Mouse (Mus musculus): ENCODE results near the gene Adamts16. TPM values are rescaled to one million over a fixed set of nuclear protein-coding genes. Genes with fewer than 3 reads are reported as not detected.

The Adamts16 gene
- polyA plus RNA-seq, 1 experiment from 2014 or later: 1.5 TPM

DNA sequence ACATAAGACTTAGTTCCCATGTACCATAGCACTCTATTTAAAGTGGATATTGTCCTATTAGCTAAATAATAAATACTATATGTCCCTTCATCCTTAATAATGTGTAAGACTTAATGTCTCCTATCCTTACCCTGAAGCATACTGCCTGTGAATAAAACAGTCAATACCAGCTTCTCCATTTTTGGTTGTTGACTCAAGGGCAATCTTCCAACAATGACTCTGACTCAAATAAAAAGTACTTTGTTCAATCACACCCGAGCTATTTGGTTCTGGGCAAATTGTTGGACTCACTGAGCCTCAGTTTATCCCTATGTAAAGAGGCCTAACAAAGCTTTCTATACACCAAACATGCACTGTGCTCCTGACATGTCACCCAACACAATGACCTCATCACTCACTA is 51.8 kb downstream of the Adamts16 start:
- no peak for ATAC-seq (replicated peaks; ENCODE audit: low FRiP score, low TSS enrichment, low read depth)
- no peaks in the 10 kb centered on the region for H3K27me3 ChIP-seq (replicated peaks; ENCODE audit: control insufficient read depth, insufficient read depth, low read length)
- no peak overlapping the region for H3K4me3 ChIP-seq (ENCODE audit: low read depth, low read length)
- H3K9me3 ChIP-seq (ENCODE audit: control insufficient read depth, low read length): no peaks in the 10 kb centered on the region
- WGBS: 59% methylated on average over 1 of the region's 1 CpGs
- H3K4me1 ChIP-seq (replicated peaks; ENCODE audit: control insufficient read depth, insufficient read depth, low read length): 0 out of 2 replicates have a peak, but pooled peaks cover 4% of the 10 kb centered on the region
- H3K36me3 ChIP-seq (ENCODE audit: control insufficient read depth, insufficient read depth, low read length): no peaks in the 10 kb centered on the region
- DNase-seq (ENCODE audit: low spot score): no peak
- H3K9ac ChIP-seq (ENCODE audit: low read length): no peak overlapping the region
- no peak overlapping the region for H3K4me2 ChIP-seq (ENCODE audit: low read length)
- H3K27ac ChIP-seq (ENCODE audit: low read depth): no peak overlapping the region

DNA sequence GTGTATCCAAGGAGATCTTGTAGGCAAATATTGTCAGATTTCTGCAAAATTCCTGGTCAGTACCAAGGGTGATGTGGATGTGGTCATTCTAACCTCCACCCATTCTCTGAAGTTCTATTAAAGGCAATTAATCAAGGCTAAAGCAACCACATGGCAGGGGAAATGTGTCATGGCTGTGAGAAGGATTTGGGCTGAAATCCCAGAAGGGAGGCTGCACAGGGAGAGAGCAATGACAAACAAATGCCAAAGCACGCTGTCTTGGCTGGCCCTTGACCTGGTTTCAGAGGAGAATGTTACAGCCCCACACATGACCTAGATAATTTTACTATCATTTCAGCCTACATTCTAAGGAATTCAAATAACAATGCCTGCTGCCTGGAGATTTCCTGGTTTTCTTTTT is 52.6 kb downstream of the Adamts16 start:
- H3K9ac ChIP-seq (ENCODE audit: low read length): no peak overlapping the region
- no peaks in the 10 kb centered on the region for H3K4me1 ChIP-seq (replicated peaks; ENCODE audit: control insufficient read depth, insufficient read depth, low read length)
- no peaks in the 10 kb centered on the region for H3K36me3 ChIP-seq (ENCODE audit: control insufficient read depth, insufficient read depth, low read length)
- DNase-seq (ENCODE audit: low spot score) (no peak), ATAC-seq (replicated peaks; ENCODE audit: low FRiP score, low TSS enrichment, low read depth) (no peak)
- H3K9me3 ChIP-seq (ENCODE audit: control insufficient read depth, low read length): no peaks in the 10 kb centered on the region
- H3K4me3 ChIP-seq (ENCODE audit: low read depth, low read length): no peak overlapping the region
- no peak overlapping the region for H3K4me2 ChIP-seq (ENCODE audit: low read length)
- WGBS: 60% methylated on average over 1 of the region's 1 CpGs
- H3K27ac ChIP-seq (ENCODE audit: low read depth): no peak overlapping the region
- no peaks in the 10 kb centered on the region for H3K27me3 ChIP-seq (replicated peaks; ENCODE audit: control insufficient read depth, insufficient read depth, low read length)

DNA sequence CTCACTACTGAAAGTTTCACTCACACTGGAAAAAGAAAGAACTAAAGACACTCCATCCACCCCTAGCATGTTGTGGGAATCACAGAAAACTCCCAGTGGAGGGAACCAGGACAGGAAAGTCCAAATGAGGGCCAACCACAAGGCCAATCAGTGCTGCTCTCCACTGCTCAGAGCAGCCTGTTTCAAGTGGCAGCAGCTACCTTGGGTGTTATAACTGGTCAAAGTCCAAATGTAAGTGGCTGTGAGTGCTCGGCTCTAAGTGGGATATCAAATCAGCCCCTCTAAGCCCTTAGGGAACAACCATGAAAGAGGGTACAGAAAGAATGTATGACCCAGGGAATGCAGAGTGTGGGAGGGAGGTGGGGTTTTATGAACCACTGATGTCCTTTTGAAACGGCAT is 56.5 kb downstream of the Adamts16 start:
- Histone ChIP-seq H3K9me3 (ENCODE audit: control insufficient read depth, low read length) (no peaks in the 10 kb centered on the region), H3K4me3 (ENCODE audit: low read depth, low read length) (no peak overlapping the region), H3K4me1 (replicated peaks; ENCODE audit: control insufficient read depth, insufficient read depth, low read length) (peaks cover 2% of the 10 kb centered on the region; the same call in 1 of the 2 replicates), H3K27me3 (replicated peaks; ENCODE audit: control insufficient read depth, insufficient read depth, low read length) (no peaks in the 10 kb centered on the region), H3K36me3 (ENCODE audit: control insufficient read depth, insufficient read depth, low read length) (no peaks in the 10 kb centered on the region), H3K4me2 (ENCODE audit: low read length) (no peak overlapping the region), H3K9ac (ENCODE audit: low read length) (no peak overlapping the region), H3K27ac (ENCODE audit: low read depth) (no peak overlapping the region)
- no peak for ATAC-seq (replicated peaks; ENCODE audit: low FRiP score, low TSS enrichment, low read depth)
- 80% methylated on average over 2 of the region's 2 CpGs for WGBS
- no peak for DNase-seq (ENCODE audit: low spot score)

DNA sequence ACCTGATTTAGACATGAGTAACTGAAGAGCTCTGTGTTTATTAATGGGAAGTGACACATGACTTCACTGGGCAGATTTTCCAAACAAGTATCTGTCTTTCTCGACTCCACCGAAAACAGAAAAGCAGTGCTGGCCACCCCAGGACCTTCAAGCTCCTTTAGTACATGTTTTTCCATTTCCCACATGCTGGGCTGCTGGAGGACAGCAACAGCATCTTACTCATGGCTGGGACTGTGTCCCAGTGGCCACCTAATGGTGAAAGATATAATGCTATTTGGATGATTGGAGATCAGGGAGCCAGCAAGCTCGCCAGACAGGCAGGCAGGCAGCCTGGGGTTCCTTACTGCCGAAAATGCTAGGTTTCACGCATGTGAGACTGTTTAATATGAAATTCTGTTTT is 57.5 kb downstream of the Adamts16 start:
- Histone ChIP-seq H3K9ac (ENCODE audit: low read length) (no peak overlapping the region), H3K4me2 (ENCODE audit: low read length) (no peak overlapping the region), H3K9me3 (ENCODE audit: control insufficient read depth, low read length) (no peaks in the 10 kb centered on the region), H3K36me3 (ENCODE audit: control insufficient read depth, insufficient read depth, low read length) (no peaks in the 10 kb centered on the region), H3K27ac (ENCODE audit: low read depth) (no peak overlapping the region), H3K4me1 (replicated peaks; ENCODE audit: control insufficient read depth, insufficient read depth, low read length) (peaks cover 9% of the 10 kb centered on the region), H3K4me3 (ENCODE audit: low read depth, low read length) (no peak overlapping the region), H3K27me3 (replicated peaks; ENCODE audit: control insufficient read depth, insufficient read depth, low read length) (no peaks in the 10 kb centered on the region)
- WGBS: 63% methylated on average over 5 of the region's 5 CpGs
- DNase-seq (ENCODE audit: low spot score): no peak
- no peak for ATAC-seq (replicated peaks; ENCODE audit: low FRiP score, low TSS enrichment, low read depth)

DNA sequence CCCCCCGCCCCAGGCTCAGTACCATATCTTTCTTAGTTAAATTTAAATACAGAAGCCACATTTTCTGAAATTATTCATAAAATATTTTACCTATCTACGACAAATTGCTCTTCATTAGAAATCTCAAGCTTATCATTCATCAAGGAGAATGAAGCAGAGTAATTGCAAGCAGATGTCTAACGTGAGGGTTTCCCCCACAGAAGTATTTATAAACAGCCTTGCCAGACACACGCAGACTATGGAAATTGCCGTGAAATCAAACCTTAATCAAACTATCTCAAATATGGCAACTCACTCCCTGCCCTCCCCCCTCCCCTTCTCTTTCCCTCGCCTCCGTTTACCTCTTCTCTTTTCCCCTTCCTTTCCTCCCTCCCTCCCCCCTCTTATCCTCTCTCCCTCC is 61.8 kb downstream of the Adamts16 start:
- WGBS: 40% methylated on average over 7 of the region's 7 CpGs
- no peak overlapping the region for H3K4me3 ChIP-seq (ENCODE audit: low read depth, low read length)
- ATAC-seq (replicated peaks; ENCODE audit: low FRiP score, low TSS enrichment, low read depth) (no peak), DNase-seq (ENCODE audit: low spot score) (no peak)
- H3K4me2 ChIP-seq (ENCODE audit: low read length): no peak overlapping the region
- no peaks in the 10 kb centered on the region for H3K27me3 ChIP-seq (replicated peaks; ENCODE audit: control insufficient read depth, insufficient read depth, low read length)
- H3K9ac ChIP-seq (ENCODE audit: low read length): no peak overlapping the region
- H3K36me3 ChIP-seq (ENCODE audit: control insufficient read depth, insufficient read depth, low read length): no peaks in the 10 kb centered on the region
- peaks cover 15% of the 10 kb centered on the region for H3K4me1 ChIP-seq (replicated peaks; ENCODE audit: control insufficient read depth, insufficient read depth, low read length)
- no peak overlapping the region for H3K27ac ChIP-seq (ENCODE audit: low read depth)
- H3K9me3 ChIP-seq (ENCODE audit: control insufficient read depth, low read length): no peaks in the 10 kb centered on the region

DNA sequence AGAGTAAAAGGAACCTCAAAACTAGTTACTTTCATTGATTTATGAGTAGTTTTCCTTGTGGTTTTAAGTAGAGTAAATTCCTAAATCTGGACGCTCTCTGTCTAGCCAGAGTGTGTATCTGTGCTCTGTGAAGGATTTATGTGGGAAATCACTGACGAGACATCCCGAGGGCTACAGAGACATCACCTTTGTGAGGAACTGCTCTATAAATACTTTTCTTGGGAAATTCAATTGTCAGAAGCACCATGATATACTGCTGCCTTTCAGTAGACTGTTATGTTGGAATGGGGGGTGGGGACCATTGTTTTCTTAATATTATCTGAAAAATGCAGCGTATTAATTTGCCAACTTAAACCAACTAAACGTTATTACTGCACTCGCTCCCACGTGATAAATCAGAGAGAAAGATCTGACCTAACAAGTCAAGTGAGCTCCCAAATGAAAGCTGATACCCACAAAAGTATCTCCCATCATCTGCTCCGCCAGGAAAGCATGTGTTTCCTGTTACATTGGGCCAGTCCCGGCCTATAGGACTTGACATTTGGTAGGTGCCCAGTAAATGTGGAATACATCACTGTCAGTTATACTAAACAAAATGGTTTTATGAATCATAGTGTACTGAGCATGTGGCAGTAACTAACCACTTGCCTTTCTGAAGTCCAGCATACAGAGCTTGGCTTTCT is 62.6 kb downstream of the Adamts16 start:
- WGBS: 34% methylated on average over 9 of the region's 9 CpGs
- ATAC-seq (replicated peaks; ENCODE audit: low FRiP score, low TSS enrichment, low read depth) (no peak), DNase-seq (ENCODE audit: low spot score) (no peak)
- Histone ChIP-seq H3K9ac (ENCODE audit: low read length) (no peak overlapping the region), H3K4me3 (ENCODE audit: low read depth, low read length) (no peak overlapping the region), H3K4me1 (replicated peaks; ENCODE audit: control insufficient read depth, insufficient read depth, low read length) (peaks cover 15% of the 10 kb centered on the region), H3K4me2 (ENCODE audit: low read length) (no peak overlapping the region), H3K9me3 (ENCODE audit: control insufficient read depth, low read length) (no peaks in the 10 kb centered on the region), H3K27ac (ENCODE audit: low read depth) (no peak overlapping the region), H3K36me3 (ENCODE audit: control insufficient read depth, insufficient read depth, low read length) (no peaks in the 10 kb centered on the region), H3K27me3 (replicated peaks; ENCODE audit: control insufficient read depth, insufficient read depth, low read length) (no peaks in the 10 kb centered on the region)

DNA sequence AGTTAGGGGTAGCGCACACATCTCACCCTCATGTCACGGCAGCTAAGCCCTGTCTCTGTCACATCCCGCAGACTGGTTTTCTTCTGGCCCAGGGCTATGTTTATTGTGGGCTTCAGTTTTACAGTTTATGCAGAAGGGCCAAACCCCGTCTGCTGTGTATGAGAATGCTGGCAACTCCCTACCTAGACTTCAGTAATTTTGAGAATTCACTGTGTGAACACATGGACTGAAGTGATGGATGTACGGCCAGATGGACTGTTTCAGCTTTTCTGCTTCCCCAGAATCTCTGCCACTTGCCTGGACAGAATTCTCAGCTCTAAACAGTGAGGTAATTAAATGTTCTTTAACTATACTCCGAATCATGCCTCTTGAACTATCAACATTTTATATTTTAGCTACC is 70.5 kb downstream of the Adamts16 start:
- Histone ChIP-seq H3K4me1 (replicated peaks; ENCODE audit: control insufficient read depth, insufficient read depth, low read length) (no peaks in the 10 kb centered on the region), H3K9ac (ENCODE audit: low read length) (no peak overlapping the region), H3K27ac (ENCODE audit: low read depth) (peak overlapping the region; percentile 1; the same call in 1 of the 2 replicates), H3K36me3 (ENCODE audit: control insufficient read depth, insufficient read depth, low read length) (no peaks in the 10 kb centered on the region), H3K4me2 (ENCODE audit: low read length) (no peak overlapping the region), H3K27me3 (replicated peaks; ENCODE audit: control insufficient read depth, insufficient read depth, low read length) (no peaks in the 10 kb centered on the region), H3K9me3 (ENCODE audit: control insufficient read depth, low read length) (no peaks in the 10 kb centered on the region), H3K4me3 (ENCODE audit: low read depth, low read length) (no peak overlapping the region)
- ATAC-seq (replicated peaks; ENCODE audit: low FRiP score, low TSS enrichment, low read depth) (no peak), DNase-seq (ENCODE audit: low spot score) (no peak)
- 57% methylated on average over 6 of the region's 6 CpGs for WGBS

DNA sequence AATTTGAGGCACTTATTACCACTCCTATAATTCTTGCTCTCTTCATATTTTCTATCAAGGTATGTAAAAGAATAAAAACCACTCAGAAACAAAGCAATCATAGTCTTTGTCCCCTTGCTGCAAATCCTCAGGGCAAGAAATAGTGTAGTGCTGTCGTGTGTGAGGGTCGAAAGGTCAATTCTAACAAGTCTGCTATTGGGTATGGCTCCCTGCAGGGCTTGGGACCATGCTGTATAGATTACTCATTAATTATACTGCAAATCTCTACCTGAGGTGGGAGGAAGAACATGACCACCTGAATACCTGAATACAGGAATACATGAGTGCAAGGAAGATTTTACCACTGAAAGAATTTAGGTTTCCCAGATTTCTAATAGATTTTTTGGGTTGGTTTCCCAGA is 72.5 kb downstream of the Adamts16 start:
- peak; percentile 74; the same call in 1 of the 2 replicates for ATAC-seq (replicated peaks; ENCODE audit: low FRiP score, low TSS enrichment, low read depth)
- H3K36me3 ChIP-seq (ENCODE audit: control insufficient read depth, insufficient read depth, low read length): no peaks in the 10 kb centered on the region
- DNase-seq (ENCODE audit: low spot score): no peak
- H3K4me3 ChIP-seq (ENCODE audit: low read depth, low read length): no peak overlapping the region
- no peak overlapping the region for H3K4me2 ChIP-seq (ENCODE audit: low read length)
- no peak overlapping the region for H3K27ac ChIP-seq (ENCODE audit: low read depth)
- no peak overlapping the region for H3K9ac ChIP-seq (ENCODE audit: low read length)
- H3K27me3 ChIP-seq (replicated peaks; ENCODE audit: control insufficient read depth, insufficient read depth, low read length): no peaks in the 10 kb centered on the region
- 52% methylated on average over 2 of the region's 2 CpGs for WGBS
- no peaks in the 10 kb centered on the region for H3K4me1 ChIP-seq (replicated peaks; ENCODE audit: control insufficient read depth, insufficient read depth, low read length)
- no peaks in the 10 kb centered on the region for H3K9me3 ChIP-seq (ENCODE audit: control insufficient read depth, low read length)

DNA sequence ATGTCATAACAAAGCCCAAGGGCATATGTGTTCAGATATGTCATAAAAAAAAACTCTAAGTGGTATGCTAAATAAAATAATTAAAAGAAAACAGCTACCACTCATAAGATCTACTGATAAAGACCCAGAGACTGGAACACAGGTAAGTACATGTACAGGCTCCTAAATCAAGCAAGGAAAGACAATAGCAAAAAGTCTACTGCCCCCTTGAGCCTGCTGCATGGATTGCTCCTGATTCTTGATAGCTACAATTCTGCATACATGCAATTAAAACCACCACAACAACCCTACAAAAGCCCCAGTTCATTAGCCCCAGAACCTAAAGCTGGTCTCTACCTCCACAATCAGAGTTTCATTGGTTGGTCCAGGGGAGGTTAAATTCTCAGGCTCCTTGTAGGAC is 74.1 kb downstream of the Adamts16 start:
- no peak for DNase-seq (ENCODE audit: low spot score)
- H3K4me1 ChIP-seq (replicated peaks; ENCODE audit: control insufficient read depth, insufficient read depth, low read length): no peaks in the 10 kb centered on the region

More for the DNA sequence above, 74.1 kb downstream of the Adamts16 start:
- ATAC-seq (replicated peaks; ENCODE audit: low FRiP score, low TSS enrichment, low read depth): no peak
- Histone ChIP-seq H3K36me3 (ENCODE audit: control insufficient read depth, insufficient read depth, low read length) (no peaks in the 10 kb centered on the region), H3K27me3 (replicated peaks; ENCODE audit: control insufficient read depth, insufficient read depth, low read length) (no peaks in the 10 kb centered on the region), H3K9me3 (ENCODE audit: control insufficient read depth, low read length) (no peaks in the 10 kb centered on the region), H3K4me2 (ENCODE audit: low read length) (no peak overlapping the region), H3K9ac (ENCODE audit: low read length) (no peak overlapping the region), H3K4me3 (ENCODE audit: low read depth, low read length) (no peak overlapping the region), H3K27ac (ENCODE audit: low read depth) (no peak overlapping the region)
